Mouse (Mus musculus): Measurements from ENCODE around the gene Pkd1l3. TPM values are rescaled to one million over a fixed set of nuclear protein-coding genes. Genes with fewer than 3 reads are reported as not detected.

Gene Pkd1l3
- polyA plus RNA-seq, 1 experiment from 2014 or later = 0.37 TPM

DNA sequence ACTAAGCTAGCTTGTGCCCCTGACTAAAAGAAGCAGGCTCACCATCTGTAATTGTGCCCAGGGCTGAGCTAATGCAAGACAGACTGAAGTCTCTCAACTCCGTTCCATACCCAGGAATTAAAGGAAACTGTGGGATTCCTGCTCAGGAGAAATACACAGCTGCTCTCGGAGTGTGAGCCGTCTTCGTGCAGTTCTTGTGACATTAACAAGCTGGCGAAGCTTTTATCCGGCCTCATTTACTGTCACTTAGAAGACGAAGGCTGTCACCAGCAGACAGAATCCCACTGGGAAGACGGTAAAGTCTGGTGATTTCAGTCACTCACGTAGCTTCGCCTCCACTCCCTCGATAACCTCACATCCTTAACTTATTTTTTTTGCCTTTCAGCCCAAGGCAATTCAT lies 33.0 kb downstream of the Pkd1l3 start:
- H3K9me3 ChIP-seq (ENCODE audit: control insufficient read depth, low read length) = no peaks in the 10 kb centered on the region
- DNase-seq (ENCODE audit: low spot score) = no peak
- no peak for ATAC-seq (replicated peaks; ENCODE audit: low FRiP score, low TSS enrichment, low read depth)
- no peaks in the 10 kb centered on the region for H3K27me3 ChIP-seq (replicated peaks; ENCODE audit: control insufficient read depth, insufficient read depth, low read length)
- H3K4me1 ChIP-seq (replicated peaks; ENCODE audit: control insufficient read depth, insufficient read depth, low read length) = no peaks in the 10 kb centered on the region
- WGBS = 75% methylated on average over 11 of the region's 11 CpGs
- no peak overlapping the region for H3K4me2 ChIP-seq (ENCODE audit: low read length)
- H3K36me3 ChIP-seq (ENCODE audit: control insufficient read depth, insufficient read depth, low read length) = no peaks in the 10 kb centered on the region
- H3K4me3 ChIP-seq (ENCODE audit: low read depth, low read length) = no peak overlapping the region
- H3K27ac ChIP-seq (ENCODE audit: low read depth) = no peak overlapping the region
- no peak overlapping the region for H3K9ac ChIP-seq (ENCODE audit: low read length)

DNA sequence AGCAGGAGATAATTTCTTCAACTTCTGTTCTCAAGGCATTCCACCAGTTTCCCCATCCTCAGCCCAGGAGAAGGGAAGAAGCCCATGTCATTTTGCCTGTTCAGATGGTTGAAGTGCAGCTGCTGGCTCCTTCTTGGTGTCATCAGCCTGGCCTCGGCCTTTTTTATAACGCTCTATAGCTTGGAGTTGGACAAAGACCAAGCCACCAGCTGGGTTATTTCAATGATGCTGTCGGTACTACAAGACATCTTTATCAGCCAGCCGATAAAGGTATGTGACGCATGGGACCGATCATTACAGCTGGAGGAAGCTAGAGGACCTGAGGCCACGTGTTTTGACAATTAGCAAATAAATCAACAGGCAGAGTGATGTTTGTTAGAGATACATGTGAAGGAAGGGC lies 34.2 kb downstream of the Pkd1l3 start:
- ATAC-seq (replicated peaks; ENCODE audit: low FRiP score, low TSS enrichment, low read depth) = no peak
- H3K4me1 ChIP-seq (replicated peaks; ENCODE audit: control insufficient read depth, insufficient read depth, low read length) = no peaks in the 10 kb centered on the region
- H3K9ac ChIP-seq (ENCODE audit: low read length) = no peak overlapping the region
- no peak overlapping the region for H3K4me3 ChIP-seq (ENCODE audit: low read depth, low read length)
- no peaks in the 10 kb centered on the region for H3K36me3 ChIP-seq (ENCODE audit: control insufficient read depth, insufficient read depth, low read length)
- H3K27me3 ChIP-seq (replicated peaks; ENCODE audit: control insufficient read depth, insufficient read depth, low read length) = no peaks in the 10 kb centered on the region
- WGBS = 53% methylated on average over 7 of the region's 7 CpGs
- no peak overlapping the region for H3K4me2 ChIP-seq (ENCODE audit: low read length)
- no peaks in the 10 kb centered on the region for H3K9me3 ChIP-seq (ENCODE audit: control insufficient read depth, low read length)
- no peak overlapping the region for H3K27ac ChIP-seq (ENCODE audit: low read depth)
- no peak for DNase-seq (ENCODE audit: low spot score)

DNA sequence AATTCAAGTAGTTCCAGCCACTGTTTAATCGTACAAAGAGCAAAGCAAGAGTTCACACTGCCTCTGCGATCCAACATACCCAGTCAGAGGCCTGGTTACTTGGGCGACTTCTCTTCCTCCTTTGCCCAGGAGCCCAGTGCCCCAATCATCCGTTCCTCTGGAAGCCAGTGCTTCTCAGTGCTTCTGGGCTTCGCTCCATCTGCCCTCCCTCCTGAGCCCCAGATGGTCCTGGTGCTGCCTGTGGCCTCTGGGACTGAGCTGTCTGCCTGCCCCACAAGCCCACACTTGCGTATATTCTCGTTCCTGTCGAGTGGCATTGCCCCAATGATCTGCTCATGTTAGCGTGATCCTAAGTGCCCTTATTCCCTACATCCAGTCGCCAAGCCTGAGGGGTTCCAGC lies 36.5 kb downstream of the Pkd1l3 start:
- WGBS = 78% methylated on average over 10 of the region's 10 CpGs
- no peaks in the 10 kb centered on the region for H3K27me3 ChIP-seq (replicated peaks; ENCODE audit: control insufficient read depth, insufficient read depth, low read length)
- no peaks in the 10 kb centered on the region for H3K36me3 ChIP-seq (ENCODE audit: control insufficient read depth, insufficient read depth, low read length)
- H3K4me3 ChIP-seq (ENCODE audit: low read depth, low read length) = no peak overlapping the region
- no peak overlapping the region for H3K4me2 ChIP-seq (ENCODE audit: low read length)
- DNase-seq (ENCODE audit: low spot score) (no peak), ATAC-seq (replicated peaks; ENCODE audit: low FRiP score, low TSS enrichment, low read depth) (no peak)
- H3K9me3 ChIP-seq (ENCODE audit: control insufficient read depth, low read length) = no peaks in the 10 kb centered on the region
- no peak overlapping the region for H3K27ac ChIP-seq (ENCODE audit: low read depth)
- H3K4me1 ChIP-seq (replicated peaks; ENCODE audit: control insufficient read depth, insufficient read depth, low read length) = no peaks in the 10 kb centered on the region
- no peak overlapping the region for H3K9ac ChIP-seq (ENCODE audit: low read length)

DNA sequence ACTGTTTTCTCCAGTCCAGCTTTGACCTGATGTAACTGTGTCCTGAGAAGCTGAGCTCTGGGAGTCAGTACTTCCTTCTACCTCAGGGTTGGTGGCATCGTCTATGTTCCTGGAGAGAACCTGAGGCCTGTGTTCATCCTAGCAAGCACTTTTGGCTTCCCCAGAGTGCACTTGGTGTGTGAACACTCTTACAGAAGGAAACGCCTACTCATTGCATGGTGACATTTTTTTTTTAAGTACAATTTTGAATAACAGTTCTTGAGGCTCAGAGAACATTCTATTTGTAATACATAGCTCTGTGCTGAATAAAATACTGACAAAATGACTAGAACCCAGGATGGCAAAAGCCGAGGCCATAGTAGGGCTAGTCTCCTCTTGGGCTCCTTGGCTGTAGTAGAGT lies 42.5 kb downstream of the Pkd1l3 start:
- ATAC-seq (replicated peaks; ENCODE audit: low FRiP score, low TSS enrichment, low read depth) (no peak), DNase-seq (ENCODE audit: low spot score) (no peak)
- Histone ChIP-seq H3K9ac (ENCODE audit: low read length) (no peak overlapping the region), H3K9me3 (ENCODE audit: control insufficient read depth, low read length) (no peaks in the 10 kb centered on the region), H3K4me2 (ENCODE audit: low read length) (no peak overlapping the region), H3K27me3 (replicated peaks; ENCODE audit: control insufficient read depth, insufficient read depth, low read length) (no peaks in the 10 kb centered on the region), H3K36me3 (ENCODE audit: control insufficient read depth, insufficient read depth, low read length) (no peaks in the 10 kb centered on the region), H3K27ac (ENCODE audit: low read depth) (no peak overlapping the region), H3K4me1 (replicated peaks; ENCODE audit: control insufficient read depth, insufficient read depth, low read length) (no peaks in the 10 kb centered on the region), H3K4me3 (ENCODE audit: low read depth, low read length) (no peak overlapping the region)
- 90% methylated on average over 3 of the region's 3 CpGs for WGBS

DNA sequence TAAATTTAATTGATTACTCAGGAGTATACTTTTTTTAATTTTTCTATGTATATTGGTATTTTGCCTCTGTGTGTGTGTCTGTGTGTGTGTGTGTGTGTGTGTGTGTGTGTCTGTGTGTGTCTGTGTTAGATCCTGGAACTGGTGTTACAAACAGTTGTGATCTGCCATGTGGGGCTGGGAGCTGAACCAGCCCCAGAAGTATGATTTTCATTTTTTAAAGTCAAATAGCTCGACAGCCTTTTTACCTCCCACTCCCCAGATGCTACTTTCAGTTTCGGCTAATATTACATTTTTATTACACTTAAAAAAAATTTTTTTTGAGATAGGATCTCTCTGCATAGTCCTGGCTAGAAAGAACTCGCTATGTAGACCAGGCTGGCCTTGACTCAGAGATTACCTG lies 48.0 kb downstream of the Pkd1l3 start:
- Histone ChIP-seq H3K4me2 (ENCODE audit: low read length) (no peak overlapping the region), H3K27me3 (replicated peaks; ENCODE audit: control insufficient read depth, insufficient read depth, low read length) (no peaks in the 10 kb centered on the region), H3K36me3 (ENCODE audit: control insufficient read depth, insufficient read depth, low read length) (peaks cover 4% of the 10 kb centered on the region), H3K9me3 (ENCODE audit: control insufficient read depth, low read length) (no peaks in the 10 kb centered on the region), H3K4me1 (replicated peaks; ENCODE audit: control insufficient read depth, insufficient read depth, low read length) (no peaks in the 10 kb centered on the region), H3K27ac (ENCODE audit: low read depth) (no peak overlapping the region), H3K4me3 (ENCODE audit: low read depth, low read length) (no peak overlapping the region), H3K9ac (ENCODE audit: low read length) (no peak overlapping the region)
- ATAC-seq (replicated peaks; ENCODE audit: low FRiP score, low TSS enrichment, low read depth) (no peak), DNase-seq (ENCODE audit: low spot score) (no peak)
- 85% methylated on average over 3 of the region's 3 CpGs for WGBS

DNA sequence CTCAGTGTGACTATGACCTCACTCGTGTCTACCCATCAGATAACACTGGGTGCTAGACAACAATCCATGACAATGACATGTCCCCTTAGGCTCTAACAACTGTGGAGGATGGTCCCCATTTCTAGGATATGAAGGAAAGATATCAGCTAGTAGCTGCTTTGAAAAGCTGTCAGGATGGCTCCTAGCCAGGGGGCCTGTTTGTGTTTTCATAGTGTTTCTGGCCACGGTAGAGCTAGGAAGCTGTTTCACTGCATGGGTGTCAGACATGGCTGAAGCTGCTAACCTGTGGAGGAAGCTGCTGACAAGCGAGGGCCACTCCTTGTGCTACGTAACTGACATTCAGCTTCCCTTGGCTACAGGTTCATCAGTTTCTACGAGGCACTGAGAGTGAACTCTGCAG lies 52.3 kb downstream of the Pkd1l3 start:
- ATAC-seq (replicated peaks; ENCODE audit: low FRiP score, low TSS enrichment, low read depth) = no peak
- Histone ChIP-seq H3K4me3 (ENCODE audit: low read depth, low read length) (no peak overlapping the region), H3K27ac (ENCODE audit: low read depth) (no peak overlapping the region), H3K9me3 (ENCODE audit: control insufficient read depth, low read length) (no peaks in the 10 kb centered on the region), H3K4me2 (ENCODE audit: low read length) (no peak overlapping the region), H3K27me3 (replicated peaks; ENCODE audit: control insufficient read depth, insufficient read depth, low read length) (no peaks in the 10 kb centered on the region), H3K9ac (ENCODE audit: low read length) (no peak overlapping the region), H3K4me1 (replicated peaks; ENCODE audit: control insufficient read depth, insufficient read depth, low read length) (no peaks in the 10 kb centered on the region), H3K36me3 (ENCODE audit: control insufficient read depth, insufficient read depth, low read length) (peaks cover 39% of the 10 kb centered on the region)
- no peak for DNase-seq (ENCODE audit: low spot score)
- WGBS = 92% methylated on average over 5 of the region's 5 CpGs

DNA sequence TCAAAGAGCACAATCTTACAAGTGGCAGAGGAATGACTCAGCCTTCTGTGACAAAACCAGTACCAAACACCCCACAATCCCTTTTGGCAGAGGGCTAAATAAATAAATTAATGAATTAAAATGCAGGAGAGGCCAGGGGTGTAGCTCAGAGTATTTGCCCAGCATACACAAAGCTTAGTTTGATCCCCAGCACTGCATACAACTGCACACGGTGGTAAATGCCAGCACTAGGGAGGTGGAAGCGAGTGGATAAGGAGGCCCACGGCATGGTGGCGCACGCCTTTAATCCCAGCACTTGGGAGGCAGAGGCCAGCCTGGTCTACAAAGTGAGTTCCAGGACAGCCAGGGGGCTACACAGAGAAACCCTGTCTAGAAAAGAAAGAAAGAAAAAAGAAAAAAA lies 58.3 kb downstream of the Pkd1l3 start:
- H3K4me3 ChIP-seq (ENCODE audit: low read depth, low read length) = no peak overlapping the region
- 89% methylated on average over 5 of the region's 5 CpGs for WGBS
- H3K9me3 ChIP-seq (ENCODE audit: control insufficient read depth, low read length) = no peaks in the 10 kb centered on the region

DNA sequence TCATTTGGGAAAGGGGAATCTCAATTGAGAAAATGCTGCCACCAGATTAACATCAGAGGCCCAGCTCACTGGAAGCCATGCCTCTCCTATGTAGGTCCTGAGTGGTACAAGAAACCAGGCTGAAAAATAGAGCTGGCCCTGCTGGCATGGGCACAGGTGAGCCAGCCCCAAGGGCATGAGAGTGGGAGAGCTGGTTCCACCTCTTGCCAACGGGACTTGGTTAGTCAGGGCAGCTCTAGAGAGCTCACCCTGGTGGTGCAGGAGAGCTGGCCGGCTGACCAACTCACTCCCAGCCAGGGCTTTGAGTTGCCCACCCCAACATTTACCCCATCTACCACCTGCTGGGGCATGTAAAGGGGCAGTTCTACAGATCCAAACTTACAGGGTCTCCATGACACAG lies 59.3 kb downstream of the Pkd1l3 start:
- Histone ChIP-seq H3K9ac (ENCODE audit: low read length) (no peak overlapping the region), H3K36me3 (ENCODE audit: control insufficient read depth, insufficient read depth, low read length) (peaks cover 93% of the 10 kb centered on the region), H3K4me3 (ENCODE audit: low read depth, low read length) (no peak overlapping the region), H3K27ac (ENCODE audit: low read depth) (no peak overlapping the region), H3K4me2 (ENCODE audit: low read length) (no peak overlapping the region), H3K4me1 (replicated peaks; ENCODE audit: control insufficient read depth, insufficient read depth, low read length) (no peaks in the 10 kb centered on the region), H3K27me3 (replicated peaks; ENCODE audit: control insufficient read depth, insufficient read depth, low read length) (no peaks in the 10 kb centered on the region), H3K9me3 (ENCODE audit: control insufficient read depth, low read length) (no peaks in the 10 kb centered on the region)
- WGBS = 100% methylated on average over 2 of the region's 2 CpGs
- ATAC-seq (replicated peaks; ENCODE audit: low FRiP score, low TSS enrichment, low read depth) = no peak
- no peak for DNase-seq (ENCODE audit: low spot score)

More for the DNA sequence above, 58.3 kb downstream of the Pkd1l3 start:
- DNase-seq (ENCODE audit: low spot score) = no peak
- H3K4me2 ChIP-seq (ENCODE audit: low read length) = no peak overlapping the region
- ATAC-seq (replicated peaks; ENCODE audit: low FRiP score, low TSS enrichment, low read depth) = no peak
- H3K27ac ChIP-seq (ENCODE audit: low read depth) = no peak overlapping the region
- peaks cover 89% of the 10 kb centered on the region for H3K36me3 ChIP-seq (ENCODE audit: control insufficient read depth, insufficient read depth, low read length)
- no peaks in the 10 kb centered on the region for H3K27me3 ChIP-seq (replicated peaks; ENCODE audit: control insufficient read depth, insufficient read depth, low read length)
- no peaks in the 10 kb centered on the region for H3K4me1 ChIP-seq (replicated peaks; ENCODE audit: control insufficient read depth, insufficient read depth, low read length)
- no peak overlapping the region for H3K9ac ChIP-seq (ENCODE audit: low read length)

DNA sequence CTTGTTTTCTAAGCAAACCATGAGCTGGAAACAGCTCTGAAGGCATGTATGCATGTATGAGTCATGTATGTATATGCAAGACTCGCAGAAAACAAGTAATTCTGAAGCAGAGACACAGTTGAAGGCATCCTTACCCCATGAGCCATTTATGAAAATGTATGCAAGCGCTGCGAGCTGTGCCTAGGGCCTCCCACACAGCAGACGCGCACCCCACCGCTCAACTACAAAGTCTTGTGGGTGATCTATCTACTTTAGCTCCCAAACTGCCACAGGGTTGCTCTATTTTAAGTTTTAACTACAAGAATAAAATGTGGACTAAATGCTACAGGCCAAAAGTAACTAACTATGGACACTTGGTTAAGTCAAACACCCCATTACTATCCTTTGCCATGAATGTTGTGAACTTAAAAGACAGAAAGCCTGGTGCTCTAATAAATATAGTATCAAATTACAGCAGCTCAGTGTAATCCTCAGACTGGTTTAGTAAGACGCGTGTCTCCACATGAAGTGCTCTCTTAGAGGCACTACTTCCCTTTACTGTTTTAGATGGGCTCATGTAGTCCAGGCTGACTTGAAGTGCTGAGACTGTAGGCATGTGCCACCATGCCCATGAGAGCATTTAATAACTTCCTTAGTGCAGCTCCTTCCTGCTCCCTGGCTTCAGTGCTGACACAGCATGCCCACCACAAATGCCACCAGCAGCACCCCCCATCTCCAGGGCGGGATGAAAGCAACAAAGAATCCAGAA lies 61.8 kb downstream of the Pkd1l3 start:
- WGBS = 88% methylated on average over 9 of the region's 9 CpGs
- DNase-seq (ENCODE audit: low spot score) = no peak
- H3K4me3 ChIP-seq (ENCODE audit: low read depth, low read length) = no peak overlapping the region
- H3K27ac ChIP-seq (ENCODE audit: low read depth) = no peak overlapping the region
- ATAC-seq (replicated peaks; ENCODE audit: low FRiP score, low TSS enrichment, low read depth) = no peak
- H3K9me3 ChIP-seq (ENCODE audit: control insufficient read depth, low read length) = no peaks in the 10 kb centered on the region
- no peak overlapping the region for H3K4me2 ChIP-seq (ENCODE audit: low read length)
- H3K9ac ChIP-seq (ENCODE audit: low read length) = no peak overlapping the region
- H3K27me3 ChIP-seq (replicated peaks; ENCODE audit: control insufficient read depth, insufficient read depth, low read length) = no peaks in the 10 kb centered on the region
- H3K4me1 ChIP-seq (replicated peaks; ENCODE audit: control insufficient read depth, insufficient read depth, low read length) = no peaks in the 10 kb centered on the region
- H3K36me3 ChIP-seq (ENCODE audit: control insufficient read depth, insufficient read depth, low read length) = peaks cover 94% of the 10 kb centered on the region
